Mouse (Mus musculus): Measurements from ENCODE around the gene Psmd3. TPM values are rescaled to one million over a fixed set of nuclear protein-coding genes. Genes with fewer than 3 reads are reported as not detected.

Gene Psmd3
- polyA plus RNA-seq (2015; fragmentation: Illumina TruSeq; extraction: RNeasy Lipid Tissue Mini Kit (QIAGEN cat#74804); ENCODE audit: insufficient read depth, low replicate concordance) = 32.9 TPM

GRCm38 (mm10) chr11:98681786-98682745 lies at the start of gene Psmd3:
TSS of gene Psmd3 (plus strand) at chr11:98682554.

GRCm38 (mm10) chr11:98646459-98646858 lies 35.9 kb upstream of the Psmd3 start, which contains the start of gene Gsdma2:
TSS of gene Gsdma2 (plus strand) at chr11:98646759.

GRCm38 (mm10) chr11:98664091-98664490 lies 18.3 kb upstream of the Psmd3 start, which contains the start of gene Gsdma:
TSS of gene Gsdma (plus strand) at chr11:98664351.

GRCm38 (mm10) chr11:98701213-98701670 lies 18.9 kb downstream of the Psmd3 start, which contains the start of gene Csf3:
TSS of gene Csf3 (plus strand) at chr11:98701263.

GRCm38 (mm10) chr11:98729119-98729588 lies 46.8 kb downstream of the Psmd3 start, which contains the start of gene Med24:
TSS of gene Med24 (minus strand) at chr11:98729435.

GRCm38 (mm10) chr11:98740393-98741050 lies 58.2 kb downstream of the Psmd3 start, which contains the start of gene Thra:
TSS of gene Thra (plus strand) at chr11:98740638.

Other genes starting within 250 kb of the Psmd3 start
- gene Mien1, start 243.6 kb upstream of the Psmd3 start, polyA plus RNA-seq (2015; fragmentation: Illumina TruSeq; extraction: RNeasy Lipid Tissue Mini Kit (QIAGEN cat#74804); ENCODE audit: insufficient read depth, low replicate concordance) = 99.5 TPM
- gene Grb7, start 236.2 kb upstream of the Psmd3 start, polyA plus RNA-seq (2015; fragmentation: Illumina TruSeq; extraction: RNeasy Lipid Tissue Mini Kit (QIAGEN cat#74804); ENCODE audit: insufficient read depth, low replicate concordance) = 0.41 TPM
- gene Ikzf3, start 136.5 kb upstream of the Psmd3 start, polyA plus RNA-seq (2015; fragmentation: Illumina TruSeq; extraction: RNeasy Lipid Tissue Mini Kit (QIAGEN cat#74804); ENCODE audit: insufficient read depth, low replicate concordance) = 218 TPM
- gene Zpbp2, start 131.5 kb upstream of the Psmd3 start, polyA plus RNA-seq (2015; fragmentation: Illumina TruSeq; extraction: RNeasy Lipid Tissue Mini Kit (QIAGEN cat#74804); ENCODE audit: insufficient read depth, low replicate concordance) = 6.1 TPM
- 16.2 TPM for gene Ormdl3, start 95.2 kb upstream of the Psmd3 start, polyA plus RNA-seq (2015; fragmentation: Illumina TruSeq; extraction: RNeasy Lipid Tissue Mini Kit (QIAGEN cat#74804); ENCODE audit: insufficient read depth, low replicate concordance)
- gene Lrrc3c, start 84.3 kb upstream of the Psmd3 start, polyA plus RNA-seq (2015; fragmentation: Illumina TruSeq; extraction: RNeasy Lipid Tissue Mini Kit (QIAGEN cat#74804); ENCODE audit: insufficient read depth, low replicate concordance) = not detected
- 0.23 TPM for gene Gm12355, start 56.9 kb upstream of the Psmd3 start, polyA plus RNA-seq (2015; fragmentation: Illumina TruSeq; extraction: RNeasy Lipid Tissue Mini Kit (QIAGEN cat#74804); ENCODE audit: insufficient read depth, low replicate concordance)
- not detected for gene Gsdma3, start 56.2 kb upstream of the Psmd3 start, polyA plus RNA-seq (2015; fragmentation: Illumina TruSeq; extraction: RNeasy Lipid Tissue Mini Kit (QIAGEN cat#74804); ENCODE audit: insufficient read depth, low replicate concordance)
- gene Gsdma2, start 35.8 kb upstream of the Psmd3 start, polyA plus RNA-seq (2015; fragmentation: Illumina TruSeq; extraction: RNeasy Lipid Tissue Mini Kit (QIAGEN cat#74804); ENCODE audit: insufficient read depth, low replicate concordance) = not detected
- not detected for gene Gsdma, start 18.2 kb upstream of the Psmd3 start, polyA plus RNA-seq (2015; fragmentation: Illumina TruSeq; extraction: RNeasy Lipid Tissue Mini Kit (QIAGEN cat#74804); ENCODE audit: insufficient read depth, low replicate concordance)
- gene Csf3, start 18.7 kb downstream of the Psmd3 start, polyA plus RNA-seq (2015; fragmentation: Illumina TruSeq; extraction: RNeasy Lipid Tissue Mini Kit (QIAGEN cat#74804); ENCODE audit: insufficient read depth, low replicate concordance) = not detected
- gene Med24, start 46.9 kb downstream of the Psmd3 start, polyA plus RNA-seq (2015; fragmentation: Illumina TruSeq; extraction: RNeasy Lipid Tissue Mini Kit (QIAGEN cat#74804); ENCODE audit: insufficient read depth, low replicate concordance) = 31.3 TPM
- 9.6 TPM for gene Thra, start 58.1 kb downstream of the Psmd3 start, polyA plus RNA-seq (2015; fragmentation: Illumina TruSeq; extraction: RNeasy Lipid Tissue Mini Kit (QIAGEN cat#74804); ENCODE audit: insufficient read depth, low replicate concordance)
- 1.0 TPM for gene Nr1d1, start 92.8 kb downstream of the Psmd3 start, polyA plus RNA-seq (2015; fragmentation: Illumina TruSeq; extraction: RNeasy Lipid Tissue Mini Kit (QIAGEN cat#74804); ENCODE audit: insufficient read depth, low replicate concordance)
- 134 TPM for gene Msl1, start 113.0 kb downstream of the Psmd3 start, polyA plus RNA-seq (2015; fragmentation: Illumina TruSeq; extraction: RNeasy Lipid Tissue Mini Kit (QIAGEN cat#74804); ENCODE audit: insufficient read depth, low replicate concordance)
- 65.6 TPM for gene Casc3, start 122.4 kb downstream of the Psmd3 start, polyA plus RNA-seq (2015; fragmentation: Illumina TruSeq; extraction: RNeasy Lipid Tissue Mini Kit (QIAGEN cat#74804); ENCODE audit: insufficient read depth, low replicate concordance)
- gene Rapgefl1, start 154.2 kb downstream of the Psmd3 start, polyA plus RNA-seq (2015; fragmentation: Illumina TruSeq; extraction: RNeasy Lipid Tissue Mini Kit (QIAGEN cat#74804); ENCODE audit: insufficient read depth, low replicate concordance) = 0.58 TPM
- 18.5 TPM for gene Wipf2, start 181.1 kb downstream of the Psmd3 start, polyA plus RNA-seq (2015; fragmentation: Illumina TruSeq; extraction: RNeasy Lipid Tissue Mini Kit (QIAGEN cat#74804); ENCODE audit: insufficient read depth, low replicate concordance)
- gene Cdc6, start 225.2 kb downstream of the Psmd3 start, polyA plus RNA-seq (2015; fragmentation: Illumina TruSeq; extraction: RNeasy Lipid Tissue Mini Kit (QIAGEN cat#74804); ENCODE audit: insufficient read depth, low replicate concordance) = 8.2 TPM
- 15.3 TPM for gene Rara, start 245.3 kb downstream of the Psmd3 start, polyA plus RNA-seq (2015; fragmentation: Illumina TruSeq; extraction: RNeasy Lipid Tissue Mini Kit (QIAGEN cat#74804); ENCODE audit: insufficient read depth, low replicate concordance)

Data from spleen, adult 10 weeks (tissue).